Mouse (Mus musculus) liver, embryonic 11.5 days (tissue): Measurements from ENCODE around the gene Cd247. TPM values are rescaled to one million over a fixed set of nuclear protein-coding genes. Genes with fewer than 3 reads are reported as not detected.

Experiments
- ATAC-seq: fragments of 200-750 bp; cut with Nextera tagmentation; replicated peaks from 2 replicates; pipeline ENCODE4 v1.8.0; 2017; ENCODE audit warnings: moderate number of reproducible peaks, mild to moderate bottlenecking, moderate TSS enrichment, moderate library complexity; ENCODE audit not compliant: low FRiP score
- DNase-seq: peaks from one replicate; pipeline ENCODE4 v3.0.0-alpha.2; 2017; ENCODE audit warnings: low spot score
- H3K27ac ChIP-seq: fragments of 300-500 bp; sonication (generic); 2 replicates; pipeline ENCODE4 v1.5.1; 2014; ENCODE audit warnings: mild to moderate bottlenecking, low read depth, low read length, control low read depth
- H3K27me3 ChIP-seq: fragments of 300-500 bp; sonication (generic); replicated peaks from 2 replicates; pipeline ENCODE4 v1.6.1; 2014; ENCODE audit warnings: low read length, mixed read lengths; ENCODE audit not compliant: control insufficient read depth, insufficient read depth
- H3K36me3 ChIP-seq: fragments of 300-500 bp; sonication (generic); 2 replicates; pipeline ENCODE4 v1.6.1; 2014; ENCODE audit warnings: mild to moderate bottlenecking, low read length, moderate library complexity, mixed read lengths; ENCODE audit not compliant: control insufficient read depth, insufficient read depth
- H3K4me1 ChIP-seq: fragments of 300-500 bp; sonication (generic); replicated peaks from 2 replicates; pipeline ENCODE4 v1.6.1; 2014; ENCODE audit warnings: low read length, mixed read lengths; ENCODE audit not compliant: control insufficient read depth, insufficient read depth
- H3K4me2 ChIP-seq: fragments of 300-500 bp; sonication (generic); 2 replicates; pipeline ENCODE4 v1.6.1; 2014; ENCODE audit warnings: mild to moderate bottlenecking, control low read depth, moderate library complexity
- H3K4me3 ChIP-seq: fragments of 300-500 bp; sonication (generic); 2 replicates; pipeline ENCODE4 v1.5.1; 2014; ENCODE audit warnings: low read depth, low read length, control low read depth
- H3K9ac ChIP-seq: fragments of 300-500 bp; sonication (generic); 2 replicates; pipeline ENCODE4 v1.6.1; 2014; ENCODE audit warnings: low read depth, low read length, control low read depth
- H3K9me3 ChIP-seq: fragments of 300-500 bp; sonication (generic); 2 replicates; pipeline ENCODE4 v1.6.1; 2016; ENCODE audit warnings: low read length, inconsistent platforms, mixed read lengths; ENCODE audit not compliant: control insufficient read depth
- WGBS: fragments of 180-500 bp; shearing (Covaris S2); extraction: QIAGEN DNeasy Blood & Tissue Kit; methylation state at CpG from one replicate; pipeline ENCODE4 v1.1.7; 2014; 5-methylcytosine and 5-hydroxymethylcytosine counted together
- polyA plus RNA-seq: library from polyadenylated mRNA; unstranded; fragments of >200 nt; fragmentation: Nextera tagmentation; extraction: Ambion mirVana; gene quantifications from 2 replicates; pipeline ENCODE4 v1.2.1, GENCODE M21; 2014

The Cd247 gene
- polyA plus RNA-seq, 1 experiment from 2014 or later = 0.77 TPM

- Histone ChIP-seq H3K4me1 (no peaks in the 10 kb centered on the region), H3K9me3 (no peaks in the 10 kb centered on the region), H3K27ac (no peak overlapping the region), H3K27me3 (no peaks in the 10 kb centered on the region), H3K4me2 (no peak overlapping the region), H3K4me3 (no peak overlapping the region), H3K9ac (no peak overlapping the region), H3K36me3 (peaks cover 5% of the 10 kb centered on the region; the same call in 1 of the 2 replicates)
- no peak for ATAC-seq
- WGBS = 67% methylated on average over 2 of the region's 2 CpGs
- no peak for DNase-seq
Measured at GRCm38 (mm10) chr1:165913720-165914415, 125.4 kb downstream of the Cd247 start.

- Histone ChIP-seq H3K4me1 (no peaks in the 10 kb centered on the region), H3K9me3 (no peaks in the 10 kb centered on the region), H3K4me3 (no peak overlapping the region), H3K36me3 (peaks cover 5% of the 10 kb centered on the region; the same call in 1 of the 2 replicates), H3K9ac (no peak overlapping the region), H3K27me3 (no peaks in the 10 kb centered on the region), H3K27ac (no peak overlapping the region), H3K4me2 (no peak overlapping the region)
- 89% methylated on average over 2 of the region's 2 CpGs for WGBS
- ATAC-seq (no peak), DNase-seq (no peak)
Measured at GRCm38 (mm10) chr1:165914416-165914801, 125.9 kb downstream of the Cd247 start.

- Histone ChIP-seq H3K9ac (no peak overlapping the region), H3K4me2 (no peak overlapping the region), H3K4me3 (no peak overlapping the region), H3K9me3 (no peaks in the 10 kb centered on the region), H3K4me1 (no peaks in the 10 kb centered on the region), H3K27ac (no peak overlapping the region), H3K36me3 (peaks cover 5% of the 10 kb centered on the region; the same call in 1 of the 2 replicates), H3K27me3 (no peaks in the 10 kb centered on the region)
- ATAC-seq = no peak
- no peak for DNase-seq
- WGBS = 65% methylated on average over 3 of the region's 3 CpGs
Measured at GRCm38 (mm10) chr1:165921026-165921425, 132.5 kb downstream of the Cd247 start.

GRCm38 (mm10) chr1:165922488-165922887 is 134.0 kb downstream of the Cd247 start:
- H3K27ac ChIP-seq = no peak overlapping the region
- H3K27me3 ChIP-seq = no peaks in the 10 kb centered on the region
- H3K4me2 ChIP-seq = no peak overlapping the region
- no peak overlapping the region for H3K4me3 ChIP-seq
- H3K4me1 ChIP-seq = no peaks in the 10 kb centered on the region
- WGBS = 85% methylated on average over 1 of the region's 1 CpGs
- H3K36me3 ChIP-seq = no peaks in the 10 kb centered on the region
- no peaks in the 10 kb centered on the region for H3K9me3 ChIP-seq
- ATAC-seq (no peak), DNase-seq (no peak)
- no peak overlapping the region for H3K9ac ChIP-seq

- Histone ChIP-seq H3K9ac (no peak overlapping the region), H3K27me3 (no peaks in the 10 kb centered on the region), H3K36me3 (no peaks in the 10 kb centered on the region), H3K27ac (no peak overlapping the region), H3K9me3 (no peaks in the 10 kb centered on the region), H3K4me3 (no peak overlapping the region), H3K4me1 (no peaks in the 10 kb centered on the region), H3K4me2 (no peak overlapping the region)
- DNase-seq = no peak
- ATAC-seq = no peak
- WGBS = 87% methylated on average over 2 of the region's 2 CpGs
Measured at GRCm38 (mm10) chr1:165925207-165925606, 136.7 kb downstream of the Cd247 start.

Other genes with a start within 250 kb of the Cd247 start
- gene Mpzl1, start 154.1 kb upstream of the Cd247 start, polyA plus RNA-seq = 85.7 and 89.5 TPM in 2 replicates
- 13.3 and 17.8 TPM in 2 replicates for gene Rcsd1, start 78.9 kb upstream of the Cd247 start, polyA plus RNA-seq
- 237 and 244 TPM in 2 replicates for gene Creg1, start 24.9 kb upstream of the Cd247 start, polyA plus RNA-seq
- gene Pou2f1, start 214.0 kb downstream of the Cd247 start, polyA plus RNA-seq = 15.5 and 16.5 TPM in 2 replicates